Mouse (Mus musculus) left cerebral cortex, postnatal 25 days (tissue): ENCODE data around the gene Taar7b. TPM values are rescaled to one million over a fixed set of nuclear protein-coding genes. Genes with fewer than 3 reads are reported as not detected.

ENCODE experiments used
- DNase-seq, 2 experiments: peaks; one replicate each; pipeline ENCODE4 v3.0.0; 2022; ENCODE audit warnings: low spot score in 2 of 2, mixed read lengths in 1 of 2
- intact Hi-C: fragments of 180-260 bp; cut with DNase I; formaldehyde crosslinking; loops from one replicate; pipeline ENCODE4 v1.15.1; 2025
- total RNA-seq, 2 experiments: library from RNA; stranded (reverse); gene quantifications; 2 replicates each; pipeline ENCODE4 v1.2.3; 2021

Gene Taar7b
- total RNA-seq, 2 experiments from 2014 or later, result not detected

DNA sequence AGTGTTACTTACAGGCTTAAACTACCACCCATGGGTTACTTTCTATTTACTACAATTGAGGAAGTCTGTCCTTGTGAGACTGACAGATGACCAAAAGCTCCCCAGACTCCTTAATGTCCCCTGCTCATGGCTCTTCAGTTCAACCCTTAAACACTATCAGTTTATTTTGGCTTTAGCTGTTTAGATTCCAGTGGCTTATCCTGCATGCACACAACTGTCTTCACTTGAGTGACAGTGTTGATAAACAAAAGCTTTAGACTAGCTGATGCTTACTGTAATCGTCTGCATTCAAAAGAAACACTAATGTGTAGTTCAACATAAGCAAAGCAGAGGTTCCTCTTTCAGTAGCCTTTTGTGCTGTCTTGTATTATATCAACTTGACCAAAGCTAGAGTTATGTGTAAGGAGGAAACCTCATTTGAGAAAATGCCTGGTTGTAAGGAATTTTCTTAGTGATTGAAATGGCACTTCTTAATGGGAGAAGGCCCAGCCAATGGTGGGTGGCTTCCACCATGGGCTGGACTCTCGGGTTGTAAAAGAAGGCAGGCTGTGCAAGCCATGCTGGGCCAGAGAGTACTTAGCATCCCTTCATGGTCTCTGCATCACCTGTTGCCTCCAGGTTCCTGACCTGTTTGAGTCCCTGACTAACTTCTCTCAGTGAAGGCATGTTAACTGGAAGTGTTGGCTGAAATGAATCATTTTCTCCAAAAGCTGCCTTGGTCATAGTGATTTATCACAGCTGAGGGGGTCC is 40.6 kb downstream of the Taar7b start:
- no peak for DNase-seq
- intact Hi-C loops, result no loop called here

DNA sequence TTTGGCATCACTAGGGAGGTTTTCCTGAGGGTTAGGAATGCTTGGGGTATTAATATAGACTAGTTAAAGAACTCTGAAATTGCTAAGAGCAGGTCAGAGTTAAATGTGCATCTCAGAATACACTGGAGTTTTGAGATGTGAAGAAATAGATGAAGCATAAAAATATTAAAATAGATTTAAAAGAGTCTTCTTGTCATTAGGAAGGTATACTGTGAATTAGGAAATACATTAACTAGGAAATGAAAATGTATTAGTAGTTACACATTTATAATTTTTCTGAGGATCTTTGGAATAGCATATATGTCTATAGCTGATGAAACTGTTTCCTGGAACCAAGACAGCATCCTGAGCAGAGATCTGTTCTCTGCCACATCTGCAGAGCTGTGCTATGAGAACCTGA is 49.5 kb downstream of the Taar7b start, which contains the start of gene Taar7f:
Taar7f (plus strand) TSS at position 301 of the 400 bp plus-strand sequence.
- no peak for DNase-seq
- intact Hi-C loops, result no loop called here

Other genes with a start within 250 kb of the Taar7b start
- gene Rps12, start 212.7 kb upstream of the Taar7b start, total RNA-seq, result 100 to 1,000 TPM; 181 to 221 TPM
- 10 to 100 TPM; 24.1 to 24.7 TPM for gene Slc18b1, start 203.0 kb upstream of the Taar7b start, total RNA-seq
- gene Vnn3, start 148.5 kb upstream of the Taar7b start, total RNA-seq, result under 1 TPM in 1 of 2 experiments, not detected in 1; 0.25 TPM
- gene Vnn1, start 105.3 kb upstream of the Taar7b start, total RNA-seq, result under 1 TPM in 1 of 2 experiments, not detected in 1; 0.23 TPM
- not detected for gene Taar1, start 79.6 kb upstream of the Taar7b start, total RNA-seq
- not detected for gene Taar2, start 61.4 kb upstream of the Taar7b start, total RNA-seq
- gene Taar3, start 50.4 kb upstream of the Taar7b start, total RNA-seq, result not detected
- gene Taar4, start 39.4 kb upstream of the Taar7b start, total RNA-seq, result not detected
- not detected for gene Taar5, start 29.2 kb upstream of the Taar7b start, total RNA-seq
- gene Taar6, start 14.3 kb upstream of the Taar7b start, total RNA-seq, result not detected
- not detected for gene Taar7a, start 6.5 kb upstream of the Taar7b start, total RNA-seq
- not detected for gene Taar7d, start 27.3 kb downstream of the Taar7b start, total RNA-seq
- gene Taar7e, start 37.7 kb downstream of the Taar7b start, total RNA-seq, result not detected
- not detected for gene Taar7f, start 49.6 kb downstream of the Taar7b start, total RNA-seq
- not detected for gene Taar8a, start 76.6 kb downstream of the Taar7b start, total RNA-seq
- not detected for gene Taar8b, start 92.4 kb downstream of the Taar7b start, total RNA-seq
- not detected for gene Taar8c, start 102.0 kb downstream of the Taar7b start, total RNA-seq
- not detected for gene Taar9, start 109.6 kb downstream of the Taar7b start, total RNA-seq
- gene Stx7, start 149.4 kb downstream of the Taar7b start, total RNA-seq, result 100 to 1,000 TPM; 128 to 129 TPM
- gene Moxd1, start 223.6 kb downstream of the Taar7b start, total RNA-seq, result 1 to 10 TPM; 8.2 to 8.8 TPM